Mouse (Mus musculus): ENCODE results near the gene Bnc1. TPM values are rescaled to one million over a fixed set of nuclear protein-coding genes. Genes with fewer than 3 reads are reported as not detected.
A peak's percentile ranks its signal among the peaks of the same experiment; 100 is the strongest.

Bnc1 gene
- polyA plus RNA-seq (2012; rRNA removed): 1.1 and 1.5 TPM in 2 replicates

DNA sequence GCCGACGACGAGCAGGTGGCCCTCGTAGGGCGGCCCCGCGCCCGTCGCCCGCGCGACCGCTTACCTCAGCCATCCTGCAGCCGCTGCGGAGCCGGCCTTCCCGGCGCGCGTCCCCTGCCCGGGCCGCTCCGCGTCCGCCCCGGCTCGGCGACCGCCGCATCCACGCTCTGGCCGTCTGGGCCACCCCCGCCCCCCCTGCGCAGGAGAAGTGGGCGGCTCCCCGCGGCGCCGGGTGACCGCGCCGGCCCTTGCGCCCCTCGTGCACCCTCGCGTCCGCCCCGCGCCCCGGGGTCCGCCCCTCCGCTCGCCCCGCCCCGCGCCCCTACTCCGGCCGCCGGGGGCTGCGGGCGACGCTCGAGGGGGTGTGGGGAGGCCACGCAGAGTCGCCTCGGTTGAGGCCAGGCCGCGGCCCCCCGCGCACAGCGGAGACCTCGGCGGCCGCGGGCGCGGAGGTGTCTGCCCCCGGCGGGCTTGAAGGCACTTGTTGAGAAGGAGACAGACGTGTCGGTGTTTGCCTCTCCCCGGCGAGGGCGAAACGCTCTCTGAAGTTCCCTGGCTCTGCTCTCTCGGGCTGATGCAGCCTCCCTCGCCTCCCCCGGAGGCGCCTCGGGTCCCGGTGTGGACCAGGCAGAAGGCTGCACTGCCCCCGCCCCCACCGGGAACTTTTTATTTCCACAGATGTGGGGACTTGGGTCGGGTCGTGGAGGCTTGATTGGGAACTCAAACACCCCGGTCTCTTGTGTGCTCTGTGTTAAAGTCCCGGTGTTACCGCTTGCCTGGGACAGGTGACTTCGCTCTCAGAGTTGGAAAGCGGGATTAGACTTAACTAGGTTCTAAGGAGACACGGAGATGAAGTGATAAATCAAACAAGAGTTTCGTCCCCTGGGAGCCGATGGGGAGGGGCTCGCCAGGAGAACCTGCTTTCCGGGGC is at the start of gene Bnc1:
Gene Bnc1, minus strand, starts transcription at position 162 of the 931 bp plus-strand sequence.
- Histone ChIP-seq H3K36me3 (ENCODE audit: control insufficient read depth, insufficient read depth, low read length) (no peaks in the 10 kb centered on the region), H3K4me1 (replicated peaks; ENCODE audit: control insufficient read depth, insufficient read depth, low read length) (no peaks in the 10 kb centered on the region), H3K27me3 (ENCODE audit: control insufficient read depth, insufficient read depth, low read length) (peaks cover 17% of the 10 kb centered on the region), H3K4me3 (ENCODE audit: control insufficient read depth, insufficient read depth, low read length) (peak within 1 kb of the TSS; percentile 23), H3K27ac (ENCODE audit: control insufficient read depth, insufficient read depth, low read length) (no peak within 1 kb of the TSS; the same call in 1 of the 2 replicates)
- 4% methylated on average over 105 of the region's 105 CpGs for WGBS
- no peak for TF ChIP-seq POLR2A (IDR thresholded peaks at IDR 0.05; ENCODE audit: control insufficient read depth, extremely low read depth, insufficient read depth, low read length, poor library complexity)
- no peak for TF ChIP-seq CTCF (IDR thresholded peaks at IDR 0.05; ENCODE audit: borderline replicate concordance, control insufficient read depth, extremely low read depth, insufficient read depth, low read length, poor library complexity)
- no peak for DNase-seq

DNA sequence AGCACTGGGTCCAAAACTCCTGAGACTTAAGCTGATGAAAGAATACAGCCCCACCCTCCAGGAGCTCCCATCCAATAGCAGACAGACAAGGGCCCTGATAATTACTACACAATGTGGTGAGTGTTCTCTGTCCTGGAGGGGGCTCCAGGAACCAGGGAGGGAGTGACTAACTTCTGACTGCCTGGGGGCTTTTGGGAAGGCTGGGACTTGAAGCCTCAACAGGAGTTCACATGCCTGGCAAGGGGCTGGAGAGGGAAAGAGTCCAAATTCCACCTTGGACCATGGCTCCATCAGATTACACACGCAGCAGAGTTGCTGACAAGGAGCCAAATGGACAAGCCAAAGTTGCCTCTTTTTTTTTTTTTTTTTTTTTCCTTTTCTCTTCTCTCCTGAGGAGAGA is 41.3 kb upstream of the Bnc1 start:
- TF ChIP-seq POLR2A (IDR thresholded peaks at IDR 0.05; ENCODE audit: control insufficient read depth, extremely low read depth, insufficient read depth, low read length, poor library complexity) (no peak), CTCF (IDR thresholded peaks at IDR 0.05; ENCODE audit: borderline replicate concordance, control insufficient read depth, extremely low read depth, insufficient read depth, low read length, poor library complexity) (no peak)
- no peaks in the 10 kb centered on the region for H3K36me3 ChIP-seq (ENCODE audit: control insufficient read depth, insufficient read depth, low read length)
- no peaks in the 10 kb centered on the region for H3K27me3 ChIP-seq (ENCODE audit: control insufficient read depth, insufficient read depth, low read length)
- H3K27ac ChIP-seq (ENCODE audit: control insufficient read depth, insufficient read depth, low read length): no peak overlapping the region
- H3K4me3 ChIP-seq (ENCODE audit: control insufficient read depth, insufficient read depth, low read length): no peak overlapping the region
- no peak for DNase-seq
- H3K4me1 ChIP-seq (replicated peaks; ENCODE audit: control insufficient read depth, insufficient read depth, low read length): peaks cover 3% of the 10 kb centered on the region
- WGBS: 100% methylated on average over 1 of the region's 1 CpGs

GRCm38 (mm10) chr7:82029666-82030065 is 37.6 kb upstream of the Bnc1 start:
- Histone ChIP-seq H3K27me3 (ENCODE audit: control insufficient read depth, insufficient read depth, low read length) (no peaks in the 10 kb centered on the region), H3K27ac (ENCODE audit: control insufficient read depth, insufficient read depth, low read length) (no peak overlapping the region), H3K36me3 (ENCODE audit: control insufficient read depth, insufficient read depth, low read length) (no peaks in the 10 kb centered on the region), H3K4me3 (ENCODE audit: control insufficient read depth, insufficient read depth, low read length) (no peak overlapping the region), H3K4me1 (replicated peaks; ENCODE audit: control insufficient read depth, insufficient read depth, low read length) (peaks cover 5% of the 10 kb centered on the region)
- WGBS: 73% methylated on average over 9 of the region's 9 CpGs
- DNase-seq: no peak
- TF ChIP-seq CTCF (IDR thresholded peaks at IDR 0.05; ENCODE audit: borderline replicate concordance, control insufficient read depth, extremely low read depth, insufficient read depth, low read length, poor library complexity) (no peak), POLR2A (IDR thresholded peaks at IDR 0.05; ENCODE audit: control insufficient read depth, extremely low read depth, insufficient read depth, low read length, poor library complexity) (no peak)

GRCm38 (mm10) chr7:82025802-82026201 is 33.7 kb upstream of the Bnc1 start:
- Histone ChIP-seq H3K36me3 (ENCODE audit: control insufficient read depth, insufficient read depth, low read length) (no peaks in the 10 kb centered on the region), H3K4me3 (ENCODE audit: control insufficient read depth, insufficient read depth, low read length) (no peak overlapping the region), H3K27me3 (ENCODE audit: control insufficient read depth, insufficient read depth, low read length) (no peaks in the 10 kb centered on the region), H3K4me1 (replicated peaks; ENCODE audit: control insufficient read depth, insufficient read depth, low read length) (peaks cover 5% of the 10 kb centered on the region), H3K27ac (ENCODE audit: control insufficient read depth, insufficient read depth, low read length) (no peak overlapping the region)
- DNase-seq: no peak
- 9% methylated on average over 2 of the region's 2 CpGs for WGBS
- TF ChIP-seq POLR2A (IDR thresholded peaks at IDR 0.05; ENCODE audit: control insufficient read depth, extremely low read depth, insufficient read depth, low read length, poor library complexity) (no peak), CTCF (IDR thresholded peaks at IDR 0.05; ENCODE audit: borderline replicate concordance, control insufficient read depth, extremely low read depth, insufficient read depth, low read length, poor library complexity) (no peak)

- WGBS: 98% methylated on average over 2 of the region's 2 CpGs
These were observed 31.6 kb upstream of the Bnc1 start for GRCm38 (mm10) chr7:82023676-82024075.

DNA sequence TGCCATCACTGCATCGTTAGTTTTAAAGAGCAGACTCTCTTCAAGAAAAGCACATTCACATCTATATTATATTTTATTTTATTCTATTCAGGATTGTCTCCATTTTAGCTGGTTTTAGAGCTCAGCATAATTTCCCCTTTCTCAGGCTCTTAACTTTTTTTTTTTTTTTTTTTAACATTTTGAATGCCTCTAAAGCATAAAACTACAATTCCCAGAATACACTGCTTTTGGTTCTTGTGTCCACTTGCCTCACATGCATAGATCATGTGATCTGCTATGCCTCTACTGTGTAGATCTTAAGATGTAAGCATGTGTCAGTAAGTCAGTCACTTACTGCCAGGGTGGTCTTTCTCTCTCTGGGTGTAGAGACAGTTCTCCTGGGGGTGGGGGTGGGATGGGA is 30.3 kb upstream of the Bnc1 start:
- Histone ChIP-seq H3K36me3 (ENCODE audit: control insufficient read depth, insufficient read depth, low read length) (no peaks in the 10 kb centered on the region), H3K27me3 (ENCODE audit: control insufficient read depth, insufficient read depth, low read length) (no peaks in the 10 kb centered on the region), H3K4me1 (replicated peaks; ENCODE audit: control insufficient read depth, insufficient read depth, low read length) (no peaks in the 10 kb centered on the region), H3K27ac (ENCODE audit: control insufficient read depth, insufficient read depth, low read length) (no peak overlapping the region), H3K4me3 (ENCODE audit: control insufficient read depth, insufficient read depth, low read length) (no peak overlapping the region)
- no peak for DNase-seq
- no peak for TF ChIP-seq POLR2A (IDR thresholded peaks at IDR 0.05; ENCODE audit: control insufficient read depth, extremely low read depth, insufficient read depth, low read length, poor library complexity)
- TF ChIP-seq CTCF (IDR thresholded peaks at IDR 0.05; ENCODE audit: borderline replicate concordance, control insufficient read depth, extremely low read depth, insufficient read depth, low read length, poor library complexity): no peak
- WGBS: 97% methylated on average over 1 of the region's 1 CpGs

More at GRCm38 (mm10) chr7:82023676-82024075, 31.6 kb upstream of the Bnc1 start:
- H3K4me1 ChIP-seq (replicated peaks; ENCODE audit: control insufficient read depth, insufficient read depth, low read length): peaks cover 3% of the 10 kb centered on the region; the same call in 1 of the 2 replicates
- no peak for DNase-seq
- no peak for TF ChIP-seq POLR2A (IDR thresholded peaks at IDR 0.05; ENCODE audit: control insufficient read depth, extremely low read depth, insufficient read depth, low read length, poor library complexity)
- no peak for TF ChIP-seq CTCF (IDR thresholded peaks at IDR 0.05; ENCODE audit: borderline replicate concordance, control insufficient read depth, extremely low read depth, insufficient read depth, low read length, poor library complexity)
- no peak overlapping the region for H3K4me3 ChIP-seq (ENCODE audit: control insufficient read depth, insufficient read depth, low read length)
- H3K36me3 ChIP-seq (ENCODE audit: control insufficient read depth, insufficient read depth, low read length): no peaks in the 10 kb centered on the region
- no peaks in the 10 kb centered on the region for H3K27me3 ChIP-seq (ENCODE audit: control insufficient read depth, insufficient read depth, low read length)
- no peak overlapping the region for H3K27ac ChIP-seq (ENCODE audit: control insufficient read depth, insufficient read depth, low read length)
